In genomic region chr5:53379612-53380011, GRCm38 (mm10) we compare ENCODE assay signal across 10 mouse cellular contexts.
DNase-seq lines count a peak whose midpoint lies in the region; ATAC-seq and TF ChIP-seq lines count a peak whose summit lies in the region.
"Had no signal": no experiment of that assay in that cellular context is flagged by ENCODE, and none has a peak within 500 bp of the region (broad histone marks: within the 10 kb centered on the region; RNA-seq: fewer than 3 reads in every experiment).

No protein-coding gene starts in this region.

- ATAC-seq in hindbrain, embryonic 13.5 days (ENCODE audit: low FRiP score) = 0 out of 2 replicates have a peak, but pooled peaks have one; percentile 7
- ATAC-seq in hindbrain, embryonic 11.5 days (ENCODE audit: low FRiP score) = no peak
- ATAC-seq in liver, embryonic 16.5 days (ENCODE audit: low read depth) = peak; percentile 91

- no peak overlapping the region; the same call in 1 of the 2 replicates for H3K9ac ChIP-seq in hindbrain, embryonic 13.5 days
- no peak overlapping the region for H3K9ac ChIP-seq in hindbrain, embryonic 11.5 days (ENCODE audit: low read depth, low read length)
- H3K9ac ChIP-seq in liver, embryonic 16.5 days (ENCODE audit: low read depth, low read length) = no peak overlapping the region
- H3K9ac ChIP-seq: hindbrain, embryonic 15.5 days had no signal

- H3K36me3 ChIP-seq in hindbrain, embryonic 13.5 days = no peaks in the 10 kb centered on the region
- H3K36me3 ChIP-seq in hindbrain, embryonic 11.5 days (ENCODE audit: control insufficient read depth, insufficient read depth, low read length) = no peaks in the 10 kb centered on the region
- no peaks in the 10 kb centered on the region for H3K36me3 ChIP-seq in liver, embryonic 16.5 days (ENCODE audit: control insufficient read depth, insufficient read depth)
- H3K36me3 ChIP-seq: hindbrain, embryonic 15.5 days had no signal

- no peak for DNase-seq in hindbrain, embryonic 11.5 days (ENCODE audit: low spot score)
- peak; percentile 26 for DNase-seq in embryo, embryonic 11.5 days (ENCODE audit: low read depth, low spot score)
- peak; percentile 63 for DNase-seq in kidney, adult 18-20 months
- no peak for DNase-seq in left cerebral cortex, adult 2 months (ENCODE audit: extremely low spot score in 1 of 2, low spot score in 2 of 2)
- no peak for DNase-seq in left cerebral cortex, postnatal 4 days
- no peak for DNase-seq in left cerebral cortex, adult 8-10 months (ENCODE audit: low spot score in 2 of 2)
- DNase-seq: cerebellum, adult 9-11 months had no signal

- H3K4me1 ChIP-seq in hindbrain, embryonic 13.5 days (replicated peaks) = no peaks in the 10 kb centered on the region
- H3K4me1 ChIP-seq in hindbrain, embryonic 11.5 days (replicated peaks; ENCODE audit: control insufficient read depth, insufficient read depth, low read length) = no peaks in the 10 kb centered on the region
- no peaks in the 10 kb centered on the region for H3K4me1 ChIP-seq in liver, embryonic 16.5 days (ENCODE audit: control insufficient read depth, low read depth, low read length)

- no peaks in the 10 kb centered on the region for H3K27me3 ChIP-seq in hindbrain, embryonic 13.5 days
- no peaks in the 10 kb centered on the region for H3K27me3 ChIP-seq in hindbrain, embryonic 11.5 days (ENCODE audit: control insufficient read depth, insufficient read depth, low read length)
- no peaks in the 10 kb centered on the region for H3K27me3 ChIP-seq in liver, embryonic 16.5 days (ENCODE audit: control insufficient read depth, insufficient read depth, low read depth, low read length)
- H3K27me3 ChIP-seq: hindbrain, embryonic 15.5 days had no signal

- TF ChIP-seq CTCF in left cerebral cortex, adult 2 months (IDR thresholded peaks at IDR 0.05) = no peak

- H3K9me3 ChIP-seq in hindbrain, embryonic 13.5 days = no peaks in the 10 kb centered on the region
- no peaks in the 10 kb centered on the region for H3K9me3 ChIP-seq in hindbrain, embryonic 11.5 days (ENCODE audit: control insufficient read depth, low read length)
- H3K9me3 ChIP-seq in liver, embryonic 16.5 days (replicated peaks; ENCODE audit: control insufficient read depth, low read length) = no peaks in the 10 kb centered on the region
- H3K9me3 ChIP-seq: hindbrain, embryonic 15.5 days had no signal

- intact Hi-C loops in left cerebral cortex, adult 2 months (cut with DNase I) = loop anchor here (5.0 kb wide), 2 partner anchors 113 to 213 kb away; no protein-coding TSS in a partner anchor
- intact Hi-C loops in left cerebral cortex, postnatal 4 days (cut with DNase I) = no loop called here

- no peak overlapping the region for H3K4me2 ChIP-seq in hindbrain, embryonic 13.5 days
- no peak overlapping the region for H3K4me2 ChIP-seq in hindbrain, embryonic 11.5 days (replicated peaks; ENCODE audit: low read depth, low read length)
- no peak overlapping the region for H3K4me2 ChIP-seq in liver, embryonic 16.5 days (ENCODE audit: low read depth, low read length)
- H3K4me2 ChIP-seq: hindbrain, embryonic 15.5 days had no signal

- H3K4me3 ChIP-seq in hindbrain, embryonic 13.5 days = no peak overlapping the region
- H3K4me3 ChIP-seq in hindbrain, embryonic 11.5 days (ENCODE audit: low read depth, low read length) = no peak overlapping the region
- no peak overlapping the region for H3K4me3 ChIP-seq in liver, embryonic 16.5 days (ENCODE audit: low read depth, low read length)
- no peak overlapping the region for H3K4me3 ChIP-seq in left cerebral cortex, adult 2 months
- H3K4me3 ChIP-seq: hindbrain, embryonic 15.5 days had no signal

- WGBS in hindbrain, embryonic 13.5 days = 62% methylated on average over 17 of the region's 17 CpGs
- WGBS in hindbrain, embryonic 11.5 days = 80% methylated on average over 17 of the region's 17 CpGs
- WGBS in liver, embryonic 16.5 days (ENCODE audit: insufficient replicate concordance) = 64% methylated on average over 17 of the region's 17 CpGs

- H3K27ac ChIP-seq in hindbrain, embryonic 13.5 days = 0 out of 2 replicates have a peak overlapping the region, but pooled peaks have one; percentile 21
- no peak overlapping the region for H3K27ac ChIP-seq in hindbrain, embryonic 11.5 days (ENCODE audit: low read depth, low read length)
- no peak overlapping the region for H3K27ac ChIP-seq in liver, embryonic 16.5 days (ENCODE audit: low read length)
- H3K27ac ChIP-seq in left cerebral cortex, adult 2 months = no peak overlapping the region
- H3K27ac ChIP-seq: hindbrain, embryonic 15.5 days had no signal

Comparison
In these comparisons a context has a peak if more than half of its experiments do, and no peak if none do; other contexts are left out.
1. DNase-seq: peak in embryo, embryonic 11.5 days (single experiment) and kidney, adult 18-20 months (single experiment); none in hindbrain, embryonic 11.5 days (single experiment), left cerebral cortex, adult 2 months (0 of 2), left cerebral cortex, postnatal 4 days (single experiment) and left cerebral cortex, adult 8-10 months (0 of 2).